Mouse (Mus musculus) embryonic facial prominence, embryonic 10.5 days (tissue): Measurements from ENCODE around the gene Disp3. TPM values are rescaled to one million over a fixed set of nuclear protein-coding genes. Genes with fewer than 3 reads are reported as not detected.

Experiments
- DNase-seq: peaks from one replicate; pipeline ENCODE4 v3.0.0-alpha.2; 2017; ENCODE audit warnings: low spot score
- H3K27ac ChIP-seq: fragments of 300-500 bp; sonication (generic); replicated peaks from 2 replicates; pipeline ENCODE4 v1.5.1; 2016; ENCODE audit warnings: mild to moderate bottlenecking
- H3K27me3 ChIP-seq: fragments of 300-500 bp; sonication (generic); replicated peaks from 2 replicates; pipeline ENCODE4 v1.6.1; 2016; ENCODE audit warnings: low read depth, mild to moderate bottlenecking; ENCODE audit not compliant: poor library complexity, severe bottlenecking
- H3K36me3 ChIP-seq: fragments of 300-500 bp; sonication (generic); replicated peaks from 2 replicates; pipeline ENCODE4 v1.6.1; 2016; ENCODE audit warnings: mild to moderate bottlenecking, moderate library complexity
- H3K4me1 ChIP-seq: fragments of 300-500 bp; sonication (generic); 2 replicates; pipeline ENCODE4 v1.6.1; 2016
- H3K4me3 ChIP-seq: fragments of 300-500 bp; sonication (generic); 2 replicates; pipeline ENCODE4 v1.5.1; 2016; ENCODE audit warnings: mild to moderate bottlenecking, moderate library complexity
- H3K9me3 ChIP-seq: fragments of 300-500 bp; sonication (generic); 2 replicates; pipeline ENCODE4 v1.6.1; 2016; ENCODE audit warnings: mild to moderate bottlenecking
- WGBS: fragments of 180-500 bp; shearing (Covaris S2); methylation state at CpG from one replicate; pipeline ENCODE4 v1.1.7; 2016; 5-methylcytosine and 5-hydroxymethylcytosine counted together
- polyA plus RNA-seq: library from polyadenylated mRNA; unstranded; fragments of >200 nt; fragmentation: Nextera tagmentation; extraction: Ambion mirVana; gene quantifications from 2 replicates; pipeline ENCODE4 v1.2.1, GENCODE M21; 2016

The Disp3 gene
- polyA plus RNA-seq, 1 experiment from 2014 or later: 1.1 TPM

DNA sequence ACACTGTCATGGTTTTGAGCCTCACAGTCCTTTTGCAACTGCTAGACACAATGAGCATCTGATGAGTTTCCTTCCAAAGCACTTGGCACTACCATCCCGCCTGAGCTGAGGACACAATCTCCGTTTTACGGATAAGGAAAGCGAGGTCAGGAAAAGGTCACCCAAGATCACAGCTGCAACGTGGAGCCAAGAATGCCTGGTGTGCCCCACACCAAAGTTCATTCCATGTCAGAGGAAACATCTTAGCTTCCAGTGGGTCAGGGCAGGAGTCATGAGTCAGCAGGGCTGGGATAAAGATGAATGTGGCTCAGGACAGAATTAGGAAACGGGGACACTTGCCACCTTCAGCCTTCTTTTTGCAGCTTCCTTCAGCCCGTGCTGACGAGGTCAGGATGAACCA lies 25.8 kb upstream of the Disp3 start:
- H3K4me3 ChIP-seq: no peak overlapping the region
- WGBS: 37% methylated on average over 8 of the region's 8 CpGs
- DNase-seq: no peak
- H3K4me1 ChIP-seq: peaks cover 21% of the 10 kb centered on the region
- 0 out of 2 replicates have a peak, but pooled peaks cover 8% of the 10 kb centered on the region for H3K27me3 ChIP-seq
- H3K27ac ChIP-seq: no peak overlapping the region
- H3K36me3 ChIP-seq: no peaks in the 10 kb centered on the region
- no peaks in the 10 kb centered on the region for H3K9me3 ChIP-seq

DNA sequence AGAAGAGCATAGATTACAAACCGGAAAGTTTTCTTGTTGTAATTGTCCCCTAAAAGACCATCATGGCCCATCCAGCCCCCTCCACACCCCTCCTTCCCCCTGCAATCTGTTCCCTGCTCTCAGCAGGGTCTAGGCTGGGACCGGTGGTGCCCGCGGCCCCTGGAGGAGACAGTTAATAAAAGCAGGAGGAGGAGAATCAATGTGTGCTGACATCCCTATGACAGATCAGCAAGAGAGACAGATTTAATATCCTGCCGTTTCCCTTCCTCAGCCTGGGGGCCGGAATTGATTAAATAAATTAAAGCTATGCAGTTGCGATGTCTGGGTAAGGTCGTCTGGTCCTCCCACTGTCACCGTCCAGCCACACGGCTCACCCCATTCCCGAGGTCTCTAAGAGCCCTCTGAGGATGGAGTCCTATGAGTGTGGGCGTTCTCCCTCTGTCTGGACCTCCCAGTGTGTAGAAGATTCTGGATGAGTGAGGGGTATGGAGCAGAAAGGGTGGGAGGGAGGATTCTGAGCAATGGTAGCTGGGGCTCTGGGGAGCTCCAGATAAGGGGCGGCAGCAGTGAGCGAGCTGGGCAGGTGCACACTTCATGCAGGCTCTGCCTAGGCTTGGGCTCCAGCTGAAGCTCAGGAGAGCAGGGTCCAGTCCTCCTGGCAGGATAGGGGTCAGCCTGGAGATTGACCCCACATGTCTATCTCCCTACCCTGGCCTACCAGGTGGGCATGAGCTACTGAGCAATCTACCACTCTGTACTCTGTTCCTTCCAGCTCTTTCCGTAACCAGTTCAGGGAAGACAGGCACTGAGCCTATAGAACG lies 24.7 kb upstream of the Disp3 start:
- 73% methylated on average over 16 of the region's 16 CpGs for WGBS
- DNase-seq: no peak

DNA sequence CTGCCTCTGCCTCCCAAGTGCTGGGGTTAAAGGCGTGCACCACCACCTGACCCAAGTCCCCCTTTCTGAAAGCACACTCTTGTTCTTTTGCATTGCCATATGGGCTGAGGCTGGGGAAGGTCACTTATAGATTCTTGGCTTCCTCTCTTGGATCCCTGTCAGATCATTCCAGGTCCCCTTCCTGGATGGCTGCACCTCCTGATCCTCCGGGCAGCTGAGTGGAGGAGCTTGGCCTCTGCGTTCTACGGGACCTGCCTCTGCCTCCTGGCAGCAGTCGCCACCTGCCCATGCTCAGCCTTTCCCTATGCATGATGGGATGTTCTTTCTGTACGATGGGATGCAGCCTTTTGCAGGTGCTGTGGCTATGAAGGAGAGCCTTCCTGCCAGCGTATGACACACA lies 23.1 kb upstream of the Disp3 start:
- Histone ChIP-seq H3K27me3 (0 out of 2 replicates have a peak, but pooled peaks cover 8% of the 10 kb centered on the region), H3K27ac (no peak overlapping the region), H3K9me3 (no peaks in the 10 kb centered on the region), H3K4me1 (peaks cover 30% of the 10 kb centered on the region), H3K36me3 (no peaks in the 10 kb centered on the region), H3K4me3 (no peak overlapping the region)
- WGBS: 85% methylated on average over 7 of the region's 7 CpGs
- no peak for DNase-seq

More for the DNA sequence above, 24.7 kb upstream of the Disp3 start:
- no peak overlapping the region for H3K27ac ChIP-seq
- H3K27me3 ChIP-seq: 0 out of 2 replicates have a peak, but pooled peaks cover 8% of the 10 kb centered on the region
- no peak overlapping the region for H3K4me3 ChIP-seq
- H3K9me3 ChIP-seq: no peaks in the 10 kb centered on the region
- H3K36me3 ChIP-seq: no peaks in the 10 kb centered on the region
- H3K4me1 ChIP-seq: peaks cover 21% of the 10 kb centered on the region

DNA sequence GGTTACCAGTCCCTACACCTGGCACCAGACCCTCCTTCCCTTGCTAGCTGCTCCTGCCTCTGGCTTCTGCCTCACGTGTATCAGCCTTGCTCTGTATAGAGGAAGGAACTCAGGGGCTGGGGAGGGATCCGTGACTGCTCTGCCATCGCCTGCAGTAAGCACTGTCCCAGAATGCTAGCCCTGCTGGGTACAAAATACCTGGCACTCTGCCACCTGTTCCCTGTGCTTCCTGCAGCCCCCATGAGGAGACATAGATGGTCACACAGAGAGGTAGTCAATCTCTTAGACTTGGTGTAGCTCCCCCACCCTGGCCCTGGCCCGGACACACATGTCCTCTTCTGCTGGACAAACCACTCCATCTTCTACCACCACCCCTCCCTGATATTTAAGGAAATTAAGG lies 22.4 kb upstream of the Disp3 start:
- WGBS: 69% methylated on average over 4 of the region's 4 CpGs
- H3K36me3 ChIP-seq: no peaks in the 10 kb centered on the region
- H3K9me3 ChIP-seq: no peaks in the 10 kb centered on the region
- no peak overlapping the region for H3K4me3 ChIP-seq
- H3K27ac ChIP-seq: no peak overlapping the region
- no peak for DNase-seq
- H3K27me3 ChIP-seq: 0 out of 2 replicates have a peak, but pooled peaks cover 8% of the 10 kb centered on the region
- peaks cover 32% of the 10 kb centered on the region for H3K4me1 ChIP-seq

DNA sequence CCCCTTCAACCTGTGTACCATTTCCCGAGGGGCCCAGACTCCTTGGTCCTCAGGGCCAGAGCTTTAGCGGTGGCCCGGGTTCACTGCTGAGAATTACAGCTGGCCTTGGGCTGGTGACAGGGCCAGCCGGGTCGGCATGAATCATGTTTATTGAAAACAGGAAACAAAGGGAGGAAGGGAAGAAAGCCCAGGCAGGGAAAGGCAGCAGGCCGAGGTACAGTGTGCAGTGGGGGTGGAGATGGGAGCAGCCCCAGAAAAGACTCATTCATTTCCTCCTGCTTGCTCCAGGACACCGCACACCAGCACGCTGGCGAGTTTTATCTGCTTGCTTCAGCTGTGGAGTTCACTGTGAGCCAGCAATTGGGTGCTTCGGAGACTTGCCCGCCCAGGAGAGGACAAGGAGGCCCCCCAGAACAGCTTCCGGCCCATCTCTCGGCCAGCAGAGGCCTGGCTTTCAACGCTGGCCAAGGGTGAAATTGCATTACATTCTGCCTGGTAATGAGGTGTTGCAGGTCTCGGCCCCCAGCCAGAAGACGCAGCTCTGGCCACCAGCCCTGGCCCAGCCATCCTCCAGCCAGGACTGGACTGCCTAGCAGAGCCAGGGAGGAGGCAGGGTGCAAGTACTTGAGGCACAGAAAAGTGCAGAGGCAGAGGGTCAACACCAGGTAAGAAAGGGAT lies 18.8 kb upstream of the Disp3 start:
- Histone ChIP-seq H3K4me1 (peaks cover 11% of the 10 kb centered on the region), H3K36me3 (no peaks in the 10 kb centered on the region), H3K27ac (peak overlapping the region; percentile 40; the same call in 1 of the 2 replicates), H3K4me3 (no peak overlapping the region), H3K27me3 (0 out of 2 replicates have a peak, but pooled peaks cover 5% of the 10 kb centered on the region), H3K9me3 (no peaks in the 10 kb centered on the region)
- WGBS: 38% methylated on average over 16 of the region's 16 CpGs
- DNase-seq: no peak

DNA sequence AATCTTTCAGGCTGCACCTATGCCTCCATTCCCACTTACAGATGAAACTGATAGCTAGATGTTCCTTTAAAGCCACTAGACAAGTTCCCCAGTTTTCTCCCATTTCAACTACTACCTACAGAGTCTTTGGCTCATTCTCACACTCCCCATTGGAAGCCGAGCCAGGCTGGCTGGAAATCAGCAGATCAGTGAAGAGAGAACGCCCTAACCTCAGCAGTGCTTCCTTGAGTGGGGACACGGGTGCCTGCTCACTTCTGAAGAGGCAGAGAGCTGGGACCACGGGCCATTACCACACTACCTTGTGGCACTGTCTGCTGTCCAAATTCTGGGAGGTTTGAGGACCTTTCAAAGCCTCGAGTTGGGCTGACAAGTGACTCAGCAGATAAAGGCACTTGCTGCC lies 11.0 kb upstream of the Disp3 start:
- Histone ChIP-seq H3K4me3 (no peak overlapping the region), H3K9me3 (no peaks in the 10 kb centered on the region), H3K4me1 (no peaks in the 10 kb centered on the region), H3K27ac (no peak overlapping the region), H3K36me3 (no peaks in the 10 kb centered on the region), H3K27me3 (no peaks in the 10 kb centered on the region)
- no peak for DNase-seq
- WGBS: 67% methylated on average over 5 of the region's 5 CpGs

DNA sequence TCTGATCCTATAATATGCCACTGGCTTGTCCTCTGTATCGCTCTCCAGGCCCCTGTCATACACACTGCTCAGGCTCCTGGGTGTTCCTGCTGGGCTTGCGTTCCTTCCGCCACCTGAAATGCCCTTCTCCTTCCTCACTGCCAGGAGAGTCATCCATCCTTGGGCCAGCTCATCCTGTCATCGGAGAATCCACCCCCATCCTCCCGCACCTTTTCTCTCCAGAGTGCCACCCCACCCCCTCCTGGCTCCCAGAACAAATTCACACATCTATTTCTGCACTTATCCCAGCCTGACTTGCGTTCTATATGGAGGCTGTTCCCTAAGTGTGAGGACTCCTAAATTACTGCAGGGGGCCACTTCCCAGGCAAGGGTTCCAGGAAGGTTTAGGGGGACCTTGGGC lies 9.9 kb upstream of the Disp3 start:
- no peaks in the 10 kb centered on the region for H3K36me3 ChIP-seq

DNA sequence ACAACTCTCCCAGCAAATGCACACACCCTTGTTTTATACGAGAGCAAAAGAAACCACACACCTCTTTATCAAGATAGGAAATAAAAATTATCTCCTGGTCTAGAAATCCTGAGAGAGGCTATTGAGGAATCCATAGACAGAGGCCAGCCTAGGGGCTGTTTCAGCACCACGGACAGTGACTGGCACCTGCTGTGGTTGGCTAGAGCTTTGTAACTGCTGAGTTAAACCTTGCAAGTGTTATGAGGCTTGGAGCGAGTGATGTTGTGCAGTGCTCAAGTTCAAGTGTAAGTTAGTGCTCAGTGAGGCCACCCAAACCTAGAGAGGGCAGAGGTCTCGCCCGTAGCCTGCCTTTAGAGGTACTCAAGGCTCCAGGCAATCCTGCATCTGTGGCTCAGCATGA lies 5.6 kb upstream of the Disp3 start:
- WGBS: 23% methylated on average over 5 of the region's 5 CpGs
- H3K27me3 ChIP-seq: peaks cover 15% of the 10 kb centered on the region
- no peak overlapping the region for H3K27ac ChIP-seq
- peak; percentile 76 for DNase-seq
- H3K36me3 ChIP-seq: no peaks in the 10 kb centered on the region
- H3K4me1 ChIP-seq: peaks cover under 1% of the 10 kb centered on the region; the same call in 1 of the 2 replicates
- H3K9me3 ChIP-seq: no peaks in the 10 kb centered on the region
- no peak overlapping the region for H3K4me3 ChIP-seq

More for the DNA sequence above, 9.9 kb upstream of the Disp3 start:
- WGBS: 83% methylated on average over 6 of the region's 6 CpGs
- H3K4me3 ChIP-seq: no peak overlapping the region
- H3K9me3 ChIP-seq: no peaks in the 10 kb centered on the region
- no peak for DNase-seq
- H3K27ac ChIP-seq: no peak overlapping the region
- H3K27me3 ChIP-seq: no peaks in the 10 kb centered on the region
- no peaks in the 10 kb centered on the region for H3K4me1 ChIP-seq

DNA sequence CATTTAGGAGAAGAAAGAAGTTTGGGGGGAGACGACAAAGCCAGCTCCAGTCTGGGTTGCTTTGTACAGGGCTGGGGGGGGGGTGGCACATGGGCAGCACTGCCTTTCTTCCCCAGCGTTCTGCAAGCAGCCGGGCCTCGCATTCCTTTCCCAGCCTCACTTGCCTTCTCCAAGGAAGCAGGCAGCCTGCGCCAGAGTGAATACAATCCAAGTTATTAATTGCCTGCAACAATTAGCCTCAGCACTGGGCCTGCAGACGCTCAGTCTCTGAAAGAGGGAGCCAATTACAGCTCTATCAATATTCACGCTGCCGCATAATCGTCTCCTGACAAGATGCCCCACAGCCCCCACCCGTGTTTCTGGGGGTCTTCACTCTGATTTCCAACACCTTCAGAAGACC lies 4.1 kb upstream of the Disp3 start:
- Histone ChIP-seq H3K9me3 (no peaks in the 10 kb centered on the region), H3K36me3 (no peaks in the 10 kb centered on the region), H3K27ac (no peak overlapping the region), H3K27me3 (peaks cover 30% of the 10 kb centered on the region), H3K4me1 (peaks cover 16% of the 10 kb centered on the region), H3K4me3 (no peak overlapping the region)
- WGBS: 54% methylated on average over 10 of the region's 10 CpGs
- DNase-seq: no peak

DNA sequence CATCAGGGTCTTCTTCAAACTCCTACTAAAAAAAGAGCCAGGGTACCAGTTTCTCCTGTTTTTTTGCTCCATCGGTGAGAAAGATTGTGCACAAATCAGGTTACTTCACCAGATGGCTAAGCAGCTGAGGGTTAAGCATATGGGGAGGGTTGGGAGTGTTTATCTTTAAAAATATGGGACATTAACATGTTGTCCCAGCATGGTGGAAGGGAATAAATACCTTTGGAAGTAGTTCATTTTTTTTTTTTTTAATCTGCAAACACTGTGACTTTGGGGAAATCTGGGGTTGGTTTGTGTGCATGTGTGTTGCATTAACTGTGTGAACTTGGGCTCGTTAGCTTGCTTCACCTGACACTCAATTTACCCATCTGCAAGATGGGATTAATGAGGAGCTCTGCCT lies 3.3 kb upstream of the Disp3 start:
- no peaks in the 10 kb centered on the region for H3K36me3 ChIP-seq
- DNase-seq: no peak
- H3K9me3 ChIP-seq: no peaks in the 10 kb centered on the region
- H3K4me3 ChIP-seq: no peak overlapping the region
- H3K27ac ChIP-seq: no peak overlapping the region
- peaks cover 23% of the 10 kb centered on the region for H3K4me1 ChIP-seq
- 56% methylated on average over 2 of the region's 2 CpGs for WGBS
- H3K27me3 ChIP-seq: peaks cover 38% of the 10 kb centered on the region

DNA sequence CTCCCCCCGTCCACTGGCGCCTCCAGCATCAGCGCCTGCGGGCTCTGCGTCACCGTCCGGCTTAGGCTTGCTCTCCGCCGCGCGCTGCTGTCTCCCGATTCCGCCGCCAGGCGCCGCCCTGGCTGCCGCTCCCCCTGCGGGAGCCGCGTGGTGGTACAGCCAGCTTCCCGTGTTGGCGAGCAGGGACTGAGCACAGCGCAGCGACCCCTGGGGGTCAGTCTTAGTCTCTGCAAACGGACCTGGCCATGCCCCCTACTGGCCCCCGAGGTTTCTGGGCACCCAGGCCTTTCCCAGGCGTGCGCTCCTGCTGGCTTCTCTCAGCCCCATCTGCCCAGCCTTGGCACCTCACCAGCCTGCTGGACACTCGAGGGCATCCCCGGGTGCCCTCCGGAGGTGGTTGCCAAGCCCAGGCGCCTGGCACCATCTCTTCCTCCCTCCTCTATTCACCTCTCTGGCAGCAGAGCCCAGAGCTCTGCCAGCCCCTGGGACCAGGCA lies 337 bp upstream of the Disp3 start:
- Histone ChIP-seq H3K4me3 (peak overlapping the region; percentile 65), H3K9me3 (no peaks in the 10 kb centered on the region), H3K27ac (peak overlapping the region; percentile 75), H3K4me1 (peaks cover 47% of the 10 kb centered on the region), H3K36me3 (no peaks in the 10 kb centered on the region), H3K27me3 (peaks cover 59% of the 10 kb centered on the region)
- 3% methylated on average over 32 of the region's 32 CpGs for WGBS
- DNase-seq: peak; percentile 92

DNA sequence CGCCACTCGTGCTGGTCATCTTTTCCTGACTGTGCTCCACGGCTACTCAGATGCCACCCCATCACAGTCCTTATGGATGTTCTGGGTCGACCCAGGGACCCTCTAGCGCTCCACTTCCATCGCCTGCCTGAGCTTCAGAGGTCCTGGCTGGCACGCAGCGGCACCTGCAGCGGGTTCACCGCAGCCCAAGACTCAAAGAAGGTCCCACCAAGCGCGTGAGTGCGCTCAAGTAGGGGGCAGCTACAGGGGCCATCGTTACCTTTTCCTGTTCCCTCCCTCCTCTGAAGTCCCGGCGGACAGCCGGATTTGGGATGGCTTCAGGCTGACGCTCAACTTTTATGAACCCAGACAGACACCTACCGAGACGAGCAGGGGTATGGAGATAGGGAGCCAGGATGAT lies 724 bp downstream of the Disp3 start:
- Histone ChIP-seq H3K4me1 (peaks cover 47% of the 10 kb centered on the region), H3K36me3 (no peaks in the 10 kb centered on the region), H3K27ac (no peak overlapping the region), H3K27me3 (peaks cover 59% of the 10 kb centered on the region), H3K9me3 (no peaks in the 10 kb centered on the region), H3K4me3 (peak overlapping the region; percentile 65)
- 1% methylated on average over 20 of the region's 20 CpGs for WGBS
- DNase-seq: no peak
